Mouse (Mus musculus) cerebellum, adult 11 months (tissue): ENCODE results near the gene Dhrs4.

ENCODE experiments used
- DNase-seq: peaks from one replicate; pipeline ENCODE4 v3.0.0; 2022

Gene Dhrs4

DNA sequence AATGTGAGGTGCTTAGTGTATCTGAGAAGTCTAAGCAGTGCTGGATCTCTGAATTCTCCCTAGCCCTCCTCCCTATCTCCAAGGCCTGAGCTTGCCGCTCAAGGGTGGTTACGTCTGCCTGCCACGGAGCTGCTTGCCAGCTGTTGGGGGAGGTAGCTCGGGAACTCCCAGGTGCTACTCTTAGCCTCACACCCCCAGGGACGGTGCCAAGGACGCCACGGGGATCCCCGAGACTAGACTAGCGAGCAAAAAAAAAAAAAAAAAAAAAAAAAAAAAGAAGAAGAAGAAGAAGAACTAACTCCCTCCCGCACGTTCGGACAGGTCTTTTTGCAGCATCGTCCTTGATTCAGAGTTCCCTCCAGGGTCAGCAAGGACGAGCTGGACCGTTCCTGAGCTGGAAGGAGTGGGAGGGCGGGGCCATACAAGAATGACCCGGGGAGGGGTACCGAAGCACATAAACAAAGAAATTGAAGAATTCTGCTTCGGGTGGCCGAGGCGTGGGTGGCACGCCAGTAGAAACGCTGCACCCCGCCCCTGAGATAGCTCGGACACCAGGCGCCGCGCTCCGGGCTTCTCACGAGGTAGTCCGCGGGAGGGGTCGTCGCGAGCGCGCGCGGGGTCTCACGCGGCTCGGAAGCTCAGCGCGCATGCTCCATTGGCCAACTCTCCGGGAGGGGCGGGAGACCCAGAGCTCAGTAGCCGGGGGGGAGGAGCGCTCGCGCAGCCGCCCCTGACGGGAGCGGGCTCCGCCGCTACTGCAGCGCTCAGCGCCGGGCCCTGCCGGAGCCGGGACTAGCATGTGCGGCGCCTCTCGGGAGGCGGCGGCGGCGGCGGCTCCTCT lies 12.0 kb downstream of the Dhrs4 start, which contains the start of gene Carmil3:
Gene Carmil3, plus strand, starts transcription at position 291 of the 841 bp plus-strand sequence.
- DNase-seq, result peak; percentile 87

DNA sequence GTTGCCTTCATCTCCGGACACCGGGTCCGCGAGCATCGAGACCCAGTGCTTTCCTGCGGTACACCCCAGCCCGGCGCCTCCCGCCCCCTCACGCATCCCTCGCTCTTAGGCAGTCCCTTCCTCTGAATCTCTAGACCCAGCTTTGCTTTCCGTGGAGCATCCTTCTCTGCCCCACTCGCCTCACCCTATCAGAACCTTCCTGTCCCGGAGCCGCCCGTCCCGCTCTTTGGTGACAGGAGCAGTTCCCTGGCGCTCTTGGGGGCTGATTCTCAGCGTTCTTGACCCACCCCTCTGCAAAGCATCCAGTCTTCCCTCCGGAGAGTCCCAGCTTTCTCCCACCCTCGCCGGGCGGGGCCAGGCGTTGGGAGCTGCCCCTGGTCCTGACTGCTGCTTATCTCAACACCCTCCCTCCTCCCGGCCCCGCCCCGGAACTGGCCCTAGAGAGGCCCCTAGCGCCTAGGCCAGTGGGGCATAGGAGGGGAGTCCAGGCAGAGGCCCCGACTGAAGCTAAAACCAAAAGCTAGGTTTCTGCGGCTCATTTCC lies 12.8 kb downstream of the Dhrs4 start:
- DNase-seq, result peak; percentile 70

- DNase-seq, result no peak
These were observed 13.5 kb downstream of the Dhrs4 start for GRCm38 (mm10) chr14:55492103-55492502.

- DNase-seq, result peak; percentile 53
These were observed 17.1 kb downstream of the Dhrs4 start for GRCm38 (mm10) chr14:55495509-55496240.

GRCm38 (mm10) chr14:55496761-55497448 lies 18.3 kb downstream of the Dhrs4 start:
- DNase-seq, result no peak

GRCm38 (mm10) chr14:55497449-55497821 lies 18.9 kb downstream of the Dhrs4 start:
- peak; percentile 81 for DNase-seq

GRCm38 (mm10) chr14:55505612-55506011 lies 27.1 kb downstream of the Dhrs4 start:
- no peak for DNase-seq

DNA sequence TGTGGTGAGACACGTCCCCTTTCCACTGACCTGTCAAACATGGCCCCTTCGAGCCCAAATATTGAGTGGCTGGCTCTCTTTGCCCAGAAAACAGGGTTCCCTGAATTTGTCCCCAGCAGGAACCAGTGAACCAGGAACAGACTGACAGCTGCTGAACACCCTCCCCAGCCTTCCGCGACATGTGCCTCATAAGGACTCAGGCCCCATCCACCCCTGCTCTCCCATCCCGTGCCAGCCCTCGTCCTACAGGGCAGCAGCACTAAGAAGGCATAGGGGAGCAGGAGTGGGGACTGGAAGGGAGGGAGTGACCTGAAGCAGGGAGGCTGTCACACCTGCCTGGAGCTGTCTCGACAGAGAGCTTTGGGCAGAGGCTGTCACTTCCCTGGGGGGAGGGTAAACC lies 29.2 kb downstream of the Dhrs4 start:
- DNase-seq, result no peak

DNA sequence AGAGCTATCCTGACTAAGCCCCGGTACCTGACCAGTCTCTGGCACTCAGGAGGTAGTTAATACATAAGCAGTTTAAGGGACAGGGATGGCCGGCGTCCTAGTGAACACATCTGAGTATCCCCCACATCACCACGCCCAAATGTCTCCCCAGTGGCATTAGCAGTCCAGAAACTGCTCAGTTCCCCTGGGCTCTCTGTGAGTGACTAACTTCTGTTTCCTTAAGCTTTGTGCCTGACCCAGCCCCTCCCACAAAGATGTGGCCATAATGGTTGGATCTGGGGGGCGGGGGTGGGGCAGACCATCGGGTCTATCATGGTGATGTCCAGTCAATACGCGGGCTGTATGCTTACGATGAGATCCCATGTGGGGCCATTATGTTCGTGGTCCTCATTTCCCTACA lies 31.0 kb downstream of the Dhrs4 start:
- DNase-seq, result no peak

DNA sequence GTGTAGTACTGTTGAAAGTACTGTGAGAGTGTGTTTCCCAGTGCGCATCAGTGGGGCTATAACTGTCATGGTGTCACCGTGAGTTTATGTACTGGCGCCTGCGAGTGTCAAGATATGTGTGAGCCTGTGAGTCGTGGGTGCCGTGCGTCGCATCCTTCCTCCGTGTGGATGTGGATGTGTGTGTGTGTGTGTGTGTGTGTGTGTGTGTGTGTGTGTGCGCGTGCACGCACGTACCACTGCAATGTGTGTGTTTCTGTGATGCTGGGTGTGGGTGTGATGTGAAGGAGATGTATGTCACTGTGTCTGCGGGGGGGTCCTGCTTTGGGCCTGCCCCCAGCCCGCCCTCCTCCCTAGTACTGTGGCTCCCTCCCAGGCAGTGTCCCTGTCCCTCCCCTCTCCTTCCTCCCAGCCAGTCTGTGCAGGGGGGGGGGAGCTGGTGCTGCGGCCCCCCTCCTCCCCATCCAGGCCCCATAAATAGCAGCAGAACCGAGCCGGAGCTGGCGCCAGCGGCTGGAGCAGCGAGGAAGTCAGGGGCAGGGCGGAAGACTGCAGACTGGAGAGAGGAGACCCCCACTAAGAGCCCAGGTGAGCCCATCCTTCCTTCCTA lies 31.7 kb downstream of the Dhrs4 start, which contains the start of gene Cpne6:
Gene Cpne6, plus strand, starts transcription at position 321 of the 607 bp plus-strand sequence.
- no peak for DNase-seq

- no peak for DNase-seq
These were observed 32.5 kb downstream of the Dhrs4 start for GRCm38 (mm10) chr14:55511037-55511436.

- DNase-seq, result no peak
These were observed 35.4 kb downstream of the Dhrs4 start for GRCm38 (mm10) chr14:55513927-55514326.

DNA sequence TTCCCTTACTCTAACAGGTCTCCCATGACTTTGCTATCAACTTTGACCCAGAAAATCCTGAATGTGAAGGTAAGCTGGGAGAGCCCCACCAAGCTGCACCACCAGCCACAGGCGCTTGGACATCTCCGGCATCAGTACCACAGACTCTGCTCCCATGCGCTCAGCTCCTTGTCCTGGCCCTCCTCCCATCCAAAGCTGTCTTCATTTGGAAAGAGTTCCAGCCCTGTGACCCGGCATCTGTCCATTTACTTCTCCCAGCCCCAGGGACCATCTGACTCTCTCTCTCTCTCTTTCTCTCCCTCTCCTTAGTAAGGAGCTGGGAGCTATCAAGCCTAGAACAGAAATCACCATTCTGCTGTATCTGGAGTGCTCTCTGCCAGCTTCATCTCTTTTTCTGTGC lies 37.3 kb downstream of the Dhrs4 start:
- no peak for DNase-seq

DNA sequence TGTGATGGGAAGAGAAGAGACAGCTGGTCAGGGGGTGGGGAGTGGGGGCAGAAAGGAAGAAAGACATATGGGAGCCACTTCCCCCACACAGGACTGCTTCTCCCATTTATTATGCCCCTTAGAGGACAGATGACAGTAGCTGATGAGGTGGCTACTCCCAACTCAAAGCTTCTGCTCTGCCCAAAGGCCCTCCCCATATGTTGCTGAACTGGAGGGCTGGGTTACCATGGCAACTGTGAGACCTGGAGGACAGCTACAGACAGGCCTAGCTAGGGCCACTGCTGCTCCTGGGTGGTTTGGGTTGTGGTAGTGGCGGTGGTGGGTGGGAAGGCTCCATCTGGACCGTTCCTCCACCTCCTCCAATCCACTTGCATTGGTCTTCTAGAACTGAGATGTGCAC lies 40.3 kb downstream of the Dhrs4 start:
- no peak for DNase-seq

GRCm38 (mm10) chr14:55519604-55520003 lies 41.0 kb downstream of the Dhrs4 start:
- DNase-seq, result no peak

GRCm38 (mm10) chr14:55520451-55521361 lies 42.1 kb downstream of the Dhrs4 start:
- peak; percentile 48 for DNase-seq

DNA sequence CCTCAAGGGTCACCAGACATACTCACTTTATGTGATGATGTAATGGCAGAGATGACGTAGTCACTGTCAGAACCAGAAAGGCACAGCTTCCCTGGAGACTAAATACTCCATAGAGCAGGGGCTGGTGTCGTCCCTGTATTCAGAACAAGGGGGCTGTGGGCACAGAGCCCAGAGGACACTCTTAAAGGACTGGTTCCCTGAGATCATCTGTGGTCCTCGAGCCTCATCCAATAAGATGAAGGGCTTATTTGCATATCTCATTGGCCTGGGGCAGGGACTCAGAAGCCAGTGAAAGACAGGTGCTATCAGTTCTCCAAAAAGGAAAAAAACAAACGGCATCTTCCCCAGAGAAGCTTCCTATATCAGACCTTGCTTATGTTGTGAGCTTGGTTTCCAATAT lies 45.5 kb downstream of the Dhrs4 start:
- no peak for DNase-seq

DNA sequence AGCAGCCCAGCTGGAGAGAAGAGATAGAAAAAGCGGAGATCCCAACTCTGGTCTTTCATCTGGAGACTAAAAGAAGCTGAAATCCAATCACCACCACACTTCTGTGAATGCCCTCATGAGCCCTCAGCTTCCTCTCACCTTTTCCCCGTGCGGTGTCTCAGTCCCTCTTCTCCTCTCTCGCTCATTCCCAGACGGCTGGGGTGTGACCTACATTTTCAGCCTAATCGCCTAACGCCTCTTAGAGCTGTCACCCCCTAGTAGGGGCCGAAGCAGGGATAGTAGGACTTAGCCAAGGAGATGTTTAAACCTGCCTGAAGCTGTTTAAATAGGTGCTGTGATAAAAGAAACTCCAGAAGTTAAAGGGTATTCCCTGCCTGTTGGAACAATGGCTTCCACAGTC lies 46.2 kb downstream of the Dhrs4 start, which contains the start of gene Nrl:
Gene Nrl, minus strand, starts transcription at position 197 of the 400 bp plus-strand sequence.
- no peak for DNase-seq

DNA sequence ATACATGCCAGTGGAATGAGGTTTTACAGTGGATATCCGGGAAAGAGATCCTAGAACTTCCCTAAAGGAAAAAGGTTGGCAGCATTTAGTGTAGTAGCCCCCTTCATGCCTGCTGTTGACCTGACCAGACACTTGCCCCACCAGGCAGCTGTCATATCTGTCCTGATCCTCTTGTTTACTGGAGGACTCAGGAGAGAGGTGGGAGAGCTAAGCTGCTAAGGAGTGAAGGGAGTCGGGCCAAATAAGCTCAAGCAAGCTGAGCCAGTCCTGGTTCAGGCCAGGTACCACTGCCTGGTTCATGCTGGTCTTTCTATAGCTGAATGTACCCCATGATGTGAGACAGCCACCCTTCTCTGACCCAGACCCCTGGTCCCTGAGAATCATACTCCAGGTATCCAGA lies 48.1 kb downstream of the Dhrs4 start:
- no peak for DNase-seq

DNA sequence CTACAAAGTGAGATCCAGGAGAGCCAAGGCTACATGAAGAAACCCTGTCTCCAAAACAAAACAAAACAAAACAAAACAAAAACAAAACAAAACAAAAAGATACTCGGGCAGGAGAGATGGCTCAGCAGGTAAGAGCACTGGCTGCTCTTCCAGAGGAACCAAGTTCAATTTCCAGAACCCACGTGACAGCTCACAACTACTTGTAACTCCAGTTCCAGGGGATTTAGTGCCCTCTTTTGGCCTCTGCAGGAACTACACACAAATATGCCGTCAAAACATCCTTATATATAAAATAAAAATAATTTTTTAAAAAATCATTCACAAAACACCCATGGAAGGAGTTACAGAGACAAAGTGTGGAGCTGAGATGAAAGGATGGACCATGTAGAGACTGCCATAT lies 49.4 kb downstream of the Dhrs4 start:
- DNase-seq, result no peak

DNA sequence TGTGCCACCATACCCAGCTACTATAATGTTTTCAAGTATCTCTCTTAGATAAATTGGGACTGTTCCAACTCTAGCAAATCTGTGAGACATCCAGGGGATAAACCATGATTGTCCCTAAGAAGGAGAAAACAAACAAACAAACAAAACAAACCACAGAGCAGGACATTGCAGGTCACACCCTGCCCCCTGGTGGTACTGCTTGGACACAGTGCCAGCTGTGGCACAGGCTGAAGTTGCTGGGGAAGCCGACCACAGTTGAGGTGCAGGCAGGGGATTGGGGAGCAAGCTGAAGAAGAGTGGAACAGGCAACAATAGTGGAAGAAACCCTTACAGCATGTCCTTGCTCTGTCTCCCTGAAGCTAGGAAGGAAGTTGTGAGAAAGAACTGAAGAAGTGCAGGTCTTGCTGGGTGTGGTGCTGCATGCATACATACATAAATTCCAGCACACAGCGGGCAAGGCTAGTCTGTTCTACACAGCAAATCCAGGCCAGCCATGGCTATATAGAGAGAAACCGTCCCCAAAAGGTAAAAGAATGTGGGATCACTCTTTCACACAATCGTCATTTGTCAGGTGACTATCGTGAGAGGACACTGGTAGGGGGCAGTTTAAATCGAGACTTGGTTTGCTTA lies 57.7 kb downstream of the Dhrs4 start:
- no peak for DNase-seq
